Mouse (Mus musculus): ENCODE measurements at regions not wholly inside any gene's neighbourhood (a gene's known extent, or its start where the extent isn't known, plus 50 kb on each side); places are given as distances from the start of the nearest gene placed in this dataset.

DNA sequence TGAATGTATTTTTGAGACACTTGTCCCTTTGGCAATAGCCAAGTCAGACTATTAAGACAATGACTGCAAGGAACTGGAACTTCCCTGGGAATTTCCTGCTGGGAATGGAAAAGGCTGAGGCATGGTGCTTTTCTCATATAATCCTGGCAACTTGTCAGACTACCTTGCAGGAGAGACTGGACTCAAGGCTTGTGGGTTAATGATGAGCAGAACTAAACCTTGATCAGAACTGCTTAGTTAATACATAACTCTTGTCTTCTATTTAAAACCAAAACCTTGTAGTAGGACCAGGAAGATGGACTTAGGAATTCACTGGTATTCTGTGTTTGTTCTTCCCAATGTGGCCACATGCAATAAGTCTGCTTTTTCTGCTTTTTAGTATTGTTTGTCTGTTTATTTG is 579.3 kb upstream of the Plxna2 start:
- DNase-seq (ENCODE audit: low spot score): no peak

GRCm38 (mm10) chr1:194034199-194034883 is 583.7 kb upstream of the Plxna2 start:
- no peak for DNase-seq (ENCODE audit: low spot score)

GRCm38 (mm10) chr1:194032603-194033002 is 585.4 kb upstream of the Plxna2 start:
- DNase-seq (ENCODE audit: low spot score): no peak

GRCm38 (mm10) chr1:194030651-194031228 is 587.3 kb upstream of the Plxna2 start:
- DNase-seq (ENCODE audit: low spot score): no peak

DNA sequence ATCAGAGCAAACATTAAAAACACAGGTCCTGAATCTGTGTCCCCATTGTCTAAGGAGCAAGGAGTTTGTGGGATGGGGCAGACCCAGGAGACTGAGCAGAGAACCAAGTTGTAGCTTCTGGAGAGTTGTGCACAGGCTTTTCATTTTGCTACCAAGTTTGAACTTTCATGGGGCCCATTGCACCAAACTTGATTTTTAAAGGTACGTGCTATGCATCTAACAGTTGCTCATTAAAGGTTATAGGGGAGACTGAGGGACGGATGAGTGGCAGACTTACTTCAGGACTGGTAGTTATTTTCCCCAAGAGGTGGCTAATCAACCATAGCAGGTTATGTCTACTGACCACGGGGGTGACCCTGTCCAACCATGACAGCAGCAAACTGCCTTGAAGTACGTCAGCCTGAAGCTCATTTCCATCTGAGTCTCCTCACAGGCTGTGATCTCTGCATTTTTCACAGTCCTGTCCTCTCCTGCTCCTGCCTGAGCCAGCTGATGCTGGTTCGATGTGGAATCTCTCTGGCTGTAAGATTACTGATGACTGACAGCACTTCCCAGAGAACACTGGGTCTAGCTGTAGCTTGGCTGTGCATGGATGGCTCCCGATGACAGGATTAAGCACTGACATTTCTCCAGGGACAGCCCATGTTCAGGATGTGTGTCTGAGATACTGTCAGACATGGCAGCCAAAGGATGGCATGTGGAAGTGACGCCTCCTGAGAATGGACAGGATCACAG is 590.9 kb upstream of the Plxna2 start:
- no peak for DNase-seq (ENCODE audit: low spot score)

DNA sequence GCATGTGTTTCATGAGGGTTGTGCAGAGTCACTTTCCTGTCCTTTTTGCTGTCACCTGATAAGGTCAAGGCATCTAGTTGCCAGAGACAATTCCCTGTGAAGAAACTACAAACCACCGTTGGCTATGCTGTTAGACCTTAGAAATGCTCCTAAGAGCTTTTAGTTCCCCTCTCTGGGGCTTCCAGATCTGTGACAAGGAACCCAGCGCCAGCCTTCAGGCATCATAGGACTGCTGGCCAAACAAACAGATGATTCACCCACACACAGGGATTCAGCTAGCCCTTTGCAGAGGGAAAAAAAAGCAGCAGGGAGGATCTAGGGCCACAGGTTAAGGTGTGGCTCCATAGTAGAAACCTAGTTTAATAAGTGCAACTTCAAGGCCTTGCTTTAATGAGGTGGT is 591.8 kb upstream of the Plxna2 start:
- no peak for DNase-seq (ENCODE audit: low spot score)

- DNase-seq (ENCODE audit: low spot score): no peak
Measured at GRCm38 (mm10) chr1:194019282-194019681, 598.7 kb upstream of the Plxna2 start.

DNA sequence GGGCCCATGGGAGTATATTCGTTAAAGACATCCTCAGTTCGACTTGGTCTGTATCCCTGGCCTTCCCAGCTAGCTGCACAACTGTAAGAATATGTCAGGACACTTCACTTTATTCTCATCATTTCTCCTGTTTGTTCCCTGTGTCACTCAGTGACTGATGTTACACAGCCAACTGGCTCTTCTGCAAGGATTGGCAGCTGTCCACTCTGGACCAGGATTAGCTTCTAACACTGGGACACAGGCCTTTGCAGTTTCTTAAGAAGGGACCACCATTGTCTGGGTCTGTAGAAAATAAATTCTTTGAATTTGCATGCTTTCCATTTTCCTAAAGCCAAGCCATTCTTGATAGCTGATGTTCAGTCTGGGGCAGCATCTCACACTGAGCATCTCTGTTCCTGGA is 622.1 kb upstream of the Camk1g start:
- DNase-seq (ENCODE audit: low spot score): no peak

DNA sequence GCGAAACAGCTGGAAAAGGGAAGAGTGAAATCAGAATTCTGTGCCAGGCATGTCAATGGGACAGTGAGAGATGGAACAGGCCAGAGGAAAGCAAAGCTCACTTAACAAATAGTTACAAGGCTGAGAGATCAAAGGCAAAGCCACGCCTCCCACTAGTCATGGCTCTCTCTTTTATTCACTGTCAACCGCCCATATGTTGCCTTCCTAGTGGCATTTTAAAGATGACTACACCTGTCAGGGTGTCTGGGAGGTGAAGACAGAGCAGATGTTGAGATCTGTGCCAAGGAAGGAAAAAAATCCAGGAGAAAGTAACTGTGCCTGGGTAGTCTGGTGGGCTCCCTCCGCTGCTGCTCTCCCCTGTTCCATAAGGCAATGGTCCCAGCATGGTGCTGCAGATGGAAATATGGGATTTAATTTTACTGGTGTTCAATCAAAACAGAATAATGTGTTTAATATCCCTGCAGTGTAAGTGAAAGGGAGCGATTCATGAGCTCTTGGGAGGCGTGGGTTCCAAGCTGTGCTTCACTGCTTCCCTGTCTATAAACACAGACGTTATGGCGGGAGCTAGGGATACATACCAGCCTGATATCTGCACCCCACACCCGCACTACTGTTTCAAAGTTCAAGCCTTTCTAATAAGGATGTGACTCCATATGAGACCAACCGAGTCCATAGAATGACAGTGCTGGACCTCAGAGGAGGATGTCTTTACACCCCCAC is 620.0 kb upstream of the Camk1g start:
- no peak for DNase-seq (ENCODE audit: low spot score)

DNA sequence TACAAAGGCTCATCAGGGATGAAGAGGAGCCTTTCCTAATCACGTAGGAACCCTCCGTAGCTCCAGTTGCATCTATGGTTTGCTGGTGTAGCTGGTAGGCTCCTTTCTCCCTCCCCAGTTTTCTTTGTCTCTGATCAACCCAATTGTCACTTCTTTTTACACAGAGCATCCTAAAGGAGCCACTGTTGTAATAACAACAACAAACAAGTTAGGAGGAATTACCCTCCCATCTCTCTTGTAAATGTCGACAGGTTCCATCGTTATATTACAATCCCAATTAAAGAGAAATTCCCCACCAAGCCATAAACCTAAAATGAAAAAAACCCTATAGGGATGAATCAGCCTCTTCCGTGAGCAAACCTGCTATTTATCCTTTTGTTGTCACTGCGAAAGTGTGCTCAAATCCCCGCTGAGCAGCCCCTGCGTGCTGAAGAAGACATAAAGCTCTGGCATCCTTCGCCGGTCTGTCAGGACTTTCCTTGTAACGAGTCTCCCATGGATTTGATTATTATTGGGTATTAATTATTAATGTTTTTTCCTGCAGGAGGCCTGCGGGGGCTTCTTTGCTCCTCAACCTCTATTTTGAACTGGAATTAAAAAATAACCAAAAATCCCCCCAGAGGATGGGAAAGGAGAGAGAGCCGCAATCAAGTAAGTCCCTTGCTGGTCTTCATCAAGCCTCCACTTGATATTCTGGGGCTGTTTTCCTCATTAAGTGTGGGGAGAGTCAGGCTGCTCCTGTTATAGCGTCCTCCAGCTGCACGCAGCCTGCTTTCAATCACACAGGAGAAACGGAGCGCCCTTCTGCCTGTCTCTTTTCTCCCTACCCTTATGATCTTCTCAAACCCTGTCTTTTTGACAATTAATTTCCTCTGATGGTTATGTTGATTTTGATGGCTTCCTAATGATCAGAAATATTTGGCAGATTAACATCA is 619.1 kb upstream of the Camk1g start:
- DNase-seq (ENCODE audit: low spot score): no peak

DNA sequence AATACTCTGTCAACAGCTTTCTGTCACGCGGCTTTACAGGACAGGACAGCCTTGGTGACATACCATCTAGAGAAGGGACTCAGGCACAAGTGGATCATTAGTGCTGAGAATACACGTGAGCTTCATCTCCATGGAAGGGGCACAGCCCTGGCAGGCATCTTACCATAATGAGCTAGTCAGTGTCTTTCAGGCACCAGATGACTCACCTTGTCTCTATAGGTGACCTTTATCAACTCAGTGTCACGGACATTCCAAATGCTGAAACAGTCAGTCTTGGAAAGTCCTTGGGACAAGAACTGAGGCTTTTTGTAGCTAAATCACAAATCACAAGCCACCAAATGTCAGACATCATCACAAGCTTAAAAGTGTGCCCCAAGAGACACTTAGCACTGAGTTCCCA is 610.5 kb upstream of the Camk1g start:
- DNase-seq (ENCODE audit: low spot score): no peak

DNA sequence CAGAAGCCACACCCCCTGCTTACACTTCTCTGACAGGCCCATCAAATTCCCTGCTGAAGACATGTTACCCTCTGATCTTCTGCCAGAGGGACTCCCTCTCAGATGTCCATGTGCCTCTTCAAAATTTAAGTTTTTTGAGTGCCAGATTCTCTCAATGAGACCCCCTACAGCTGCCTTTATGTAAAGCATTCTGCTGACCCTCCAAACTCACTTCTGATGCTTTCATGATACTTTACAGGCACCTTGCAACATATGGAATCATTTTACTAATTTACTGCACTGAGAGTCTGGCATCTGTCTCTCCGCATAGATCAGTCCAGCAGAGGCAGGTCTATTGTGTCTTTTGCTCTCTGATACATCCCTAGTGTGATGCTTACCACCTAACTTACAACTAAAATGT is 601.4 kb upstream of the Camk1g start:
- no peak for DNase-seq (ENCODE audit: low spot score)

DNA sequence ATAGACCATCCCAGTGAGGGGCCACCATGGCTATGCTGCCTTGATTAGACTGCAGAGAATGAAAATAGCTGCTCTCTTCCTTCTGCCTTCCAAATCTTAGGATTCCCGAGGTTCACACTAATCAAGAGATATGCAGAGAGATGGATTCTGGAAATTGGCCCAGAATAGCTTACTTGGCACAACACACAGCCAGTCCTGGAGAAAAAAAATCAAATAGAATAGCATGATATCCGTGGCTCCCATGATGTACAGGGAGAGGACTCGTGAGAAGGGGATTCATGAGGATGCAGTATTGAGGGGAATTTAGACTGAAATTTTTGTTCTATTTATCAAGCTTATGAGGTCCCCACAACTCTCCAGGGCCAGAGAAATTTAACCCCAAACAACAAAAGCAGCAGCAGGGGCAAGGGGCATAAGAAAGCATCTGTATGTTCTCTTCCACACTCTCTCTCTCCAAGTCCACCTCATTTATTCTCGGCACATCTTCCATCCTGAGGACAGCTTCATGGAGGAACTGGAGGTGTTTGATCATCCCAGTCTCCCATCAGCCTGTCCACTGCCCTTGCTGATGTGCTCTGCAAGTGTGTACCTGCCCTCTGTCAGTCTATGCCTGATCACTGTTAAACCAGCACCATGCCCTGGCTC is 599.3 kb upstream of the Camk1g start:
- no peak for DNase-seq (ENCODE audit: low spot score)

DNA sequence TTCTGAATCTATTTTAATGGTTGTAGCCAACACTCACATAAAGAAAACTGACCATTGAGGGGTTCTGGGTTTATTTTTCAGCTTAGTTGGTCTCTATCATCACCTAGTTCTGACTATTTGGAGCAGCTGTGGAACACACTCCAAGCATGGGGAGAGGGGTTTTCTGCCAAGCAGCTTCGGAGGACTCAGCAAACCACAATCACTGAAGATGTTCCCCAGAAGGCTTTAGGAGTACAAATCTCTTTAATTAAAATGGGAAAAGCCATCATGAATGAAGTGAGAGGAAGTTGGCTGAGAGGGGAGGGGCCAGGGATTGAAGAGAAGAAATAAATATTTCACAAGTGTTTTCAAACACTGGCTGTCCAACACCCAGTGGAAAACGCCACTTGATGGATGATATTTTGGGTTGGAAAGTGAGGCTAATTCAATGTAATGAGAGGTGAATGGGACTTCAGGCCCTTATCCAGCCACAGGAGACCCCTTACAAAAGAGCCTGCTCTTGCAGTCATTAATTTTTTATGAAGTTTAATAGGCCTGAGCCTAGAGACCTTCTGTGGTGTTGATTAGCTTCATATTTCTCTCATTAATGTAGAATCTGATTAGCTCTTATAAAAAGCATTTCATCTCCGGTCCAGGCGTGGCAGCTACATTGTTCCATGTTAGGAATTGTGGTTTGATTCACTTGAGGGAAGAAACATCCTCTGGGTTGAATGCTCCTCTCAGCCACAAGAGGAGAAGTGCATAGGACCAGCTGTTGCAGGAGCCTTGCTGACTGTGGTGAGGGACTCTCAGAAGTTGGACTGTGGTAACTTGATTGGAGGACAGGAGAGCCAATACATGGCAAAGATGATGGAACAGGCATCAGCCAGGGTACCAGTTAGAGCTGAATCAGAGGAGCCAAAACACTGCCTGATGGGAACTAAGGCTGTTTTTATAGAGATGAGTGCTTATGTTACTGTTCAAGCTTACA is 598.1 kb upstream of the Camk1g start:
- no peak for DNase-seq (ENCODE audit: low spot score)

GRCm38 (mm10) chr1:193966652-193967555 is 596.8 kb upstream of the Camk1g start:
- no peak for DNase-seq (ENCODE audit: low spot score)

DNA sequence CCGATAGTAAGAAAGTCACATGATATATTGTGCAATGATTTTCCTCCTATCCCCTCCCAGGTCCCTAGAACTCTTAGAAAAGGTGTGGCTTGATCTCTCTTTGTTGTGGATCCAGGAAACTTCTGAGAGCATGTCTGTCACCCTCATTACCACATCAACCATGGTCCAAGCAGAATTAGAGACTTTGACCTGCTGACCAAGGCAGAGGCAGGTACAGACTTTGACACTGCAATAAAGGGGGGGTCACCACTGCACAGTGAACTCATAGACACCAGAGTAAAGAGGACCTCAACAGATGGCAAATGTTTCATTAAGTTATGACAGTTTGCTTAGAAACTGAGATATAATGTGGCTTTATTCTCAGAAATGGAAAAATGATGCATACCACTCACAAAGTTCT is 595.2 kb upstream of the Camk1g start:
- no peak for DNase-seq (ENCODE audit: low spot score)

DNA sequence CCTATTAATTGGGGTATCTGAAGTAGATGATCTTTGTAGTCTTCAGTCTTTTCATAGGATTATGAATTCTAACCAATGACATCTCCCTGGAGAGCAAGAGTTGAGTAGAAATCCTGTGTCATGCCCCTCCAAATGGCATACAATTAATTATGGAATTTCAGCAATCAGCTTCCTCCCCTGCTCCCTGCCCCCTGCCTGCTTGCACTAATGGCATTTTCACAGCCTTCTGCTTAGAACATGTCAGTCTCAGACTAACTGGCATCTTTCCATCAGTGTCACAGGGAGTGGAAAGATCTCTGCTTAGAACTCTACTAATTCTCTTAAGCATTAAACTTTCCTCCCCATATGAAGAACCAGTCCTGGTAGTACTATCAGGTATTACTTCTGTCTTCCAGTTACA is 581.8 kb upstream of the Camk1g start:
- no peak for DNase-seq (ENCODE audit: low spot score)

DNA sequence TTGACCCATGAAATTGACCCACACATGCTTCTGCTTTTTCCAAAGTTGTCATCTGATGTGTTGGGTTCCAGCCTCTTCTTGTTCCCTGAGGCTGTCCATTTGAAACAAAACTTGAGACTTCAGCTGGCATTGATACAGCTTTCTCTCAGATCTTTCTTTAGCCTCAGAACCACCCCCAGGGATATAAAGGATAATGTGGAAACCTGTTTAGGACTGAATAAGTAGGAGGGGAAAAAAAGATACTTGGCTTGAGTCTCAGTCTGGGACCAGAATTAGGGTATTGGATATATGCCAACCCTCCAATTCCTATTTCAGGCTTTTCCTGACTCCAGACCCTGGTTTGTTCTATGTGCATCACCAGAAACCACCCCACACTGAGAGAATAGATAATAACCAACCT is 579.7 kb upstream of the Camk1g start:
- no peak for DNase-seq (ENCODE audit: low spot score)
